Mouse (Mus musculus) naive thymus-derived CD4-positive, alpha-beta T cell, adult 2 months (primary cell): ENCODE measurements around the gene Pspc1.

Source experiments
- DNase-seq: peaks from one replicate; pipeline ENCODE4 v3.0.0-alpha.2; 2011; ENCODE audit warnings: low read depth

Gene Pspc1

GRCm38 (mm10) chr14:56697836-56698235 is 80.3 kb downstream of the Pspc1 start:
- no peak for DNase-seq

DNA sequence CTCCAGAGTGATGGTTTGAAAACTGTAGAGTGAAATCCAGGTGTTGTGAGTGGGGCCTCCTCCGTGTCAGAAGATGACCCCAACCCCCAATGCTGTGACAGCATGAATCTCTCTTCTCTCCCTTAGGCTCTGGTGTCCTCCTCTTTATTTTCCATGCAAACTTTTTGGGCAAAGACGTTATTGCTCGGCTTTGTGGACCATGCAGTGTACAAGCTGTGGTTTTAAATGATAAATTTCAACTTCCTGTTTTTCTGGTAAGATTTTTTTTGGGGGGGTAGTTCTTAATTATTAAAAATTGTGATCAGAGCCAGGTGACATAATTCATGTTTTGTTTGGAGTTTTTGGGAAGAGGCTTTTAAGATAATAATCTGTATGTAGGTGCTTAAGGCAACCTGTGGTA is 82.6 kb downstream of the Pspc1 start:
- no peak for DNase-seq

DNA sequence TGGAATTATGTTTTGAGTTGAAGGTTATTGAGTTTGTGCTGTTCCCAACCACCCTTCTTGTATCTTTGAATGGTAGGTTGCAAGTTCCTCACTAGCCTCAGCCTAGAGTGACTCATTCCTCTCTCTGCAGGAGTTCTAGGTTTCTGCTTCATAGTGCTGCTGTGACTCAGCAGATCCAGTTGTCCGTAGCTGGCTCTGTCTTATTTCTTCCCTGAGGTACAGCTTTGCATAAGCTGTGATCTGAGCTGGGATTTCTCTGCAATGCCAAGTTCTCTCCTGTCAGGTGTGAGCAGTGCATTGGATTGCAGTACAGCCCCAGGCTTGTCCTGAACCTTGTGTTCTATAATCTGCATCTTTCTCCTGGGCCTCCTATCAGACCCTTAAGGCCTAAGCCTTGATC is 88.3 kb downstream of the Pspc1 start:
- no peak for DNase-seq

- no peak for DNase-seq
These were observed 89.0 kb downstream of the Pspc1 start for GRCm38 (mm10) chr14:56689116-56689515.

DNA sequence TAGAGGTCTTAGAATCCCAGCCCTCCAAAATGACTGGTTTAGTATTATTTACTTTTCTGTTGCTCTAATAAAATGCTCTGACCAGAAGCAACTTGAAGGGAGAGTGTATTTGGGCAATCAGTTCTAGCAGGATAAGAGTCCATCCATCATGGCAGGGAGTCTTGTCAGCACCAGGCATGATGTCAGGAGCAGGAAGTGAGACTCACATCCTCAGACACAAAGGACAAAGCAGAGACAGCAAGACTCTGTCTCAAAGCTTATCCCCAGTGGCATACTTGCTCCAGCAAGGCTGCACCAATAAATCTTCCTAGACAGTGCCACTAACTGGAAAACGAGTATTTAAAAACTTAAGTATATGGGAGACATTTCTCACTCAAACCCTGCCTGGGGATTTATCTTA is 92.7 kb downstream of the Pspc1 start:
- no peak for DNase-seq
